Mouse (Mus musculus): ENCODE measurements at regions not wholly inside any gene's neighbourhood (a gene's known extent, or its start where the extent isn't known, plus 50 kb on each side); places are given as distances from the start of the nearest gene placed in this dataset.

DNA sequence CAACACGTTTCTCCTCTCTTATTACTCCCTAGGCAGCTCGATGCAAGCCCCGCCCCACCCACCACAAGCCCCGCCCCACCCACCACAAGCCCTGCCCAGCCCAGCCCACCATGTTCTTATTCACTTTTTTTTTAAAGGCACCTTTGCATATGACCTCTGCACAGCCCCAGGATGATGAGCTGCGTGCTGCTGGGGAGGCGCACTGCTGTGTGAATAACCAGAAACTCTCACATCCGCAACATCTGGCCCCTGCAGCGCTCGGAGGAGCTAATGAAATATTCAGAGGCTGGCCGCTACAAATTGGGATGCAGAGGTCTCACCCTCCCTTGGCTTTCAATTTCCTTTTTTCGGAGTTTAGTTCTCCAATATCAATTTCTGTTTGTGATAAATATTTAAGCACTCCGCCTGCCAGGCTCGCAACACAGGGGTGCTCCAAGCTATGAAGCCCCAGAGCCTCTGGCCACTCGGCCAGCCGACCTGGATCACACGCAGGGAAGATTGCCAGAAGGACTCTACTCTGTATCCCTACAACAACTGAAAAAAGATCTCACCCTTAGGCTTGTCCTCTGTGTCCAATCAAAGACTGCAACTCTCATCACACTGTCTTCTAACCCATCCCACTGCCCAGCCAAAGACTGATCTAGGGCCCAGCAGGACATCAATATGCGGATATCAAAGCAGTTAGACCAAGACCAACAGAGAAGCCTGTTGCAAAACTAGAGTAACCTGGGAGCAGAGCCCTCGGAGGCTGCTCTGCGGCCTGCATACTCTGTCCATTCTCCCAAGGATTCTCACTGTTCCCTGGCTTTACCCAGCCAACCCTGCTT, 245.6 kb upstream of the Hs6st1 start:
- DNase-seq (ENCODE audit: extremely low spot score in 1 of 2, low spot score in 1 of 2) = no peak

DNA sequence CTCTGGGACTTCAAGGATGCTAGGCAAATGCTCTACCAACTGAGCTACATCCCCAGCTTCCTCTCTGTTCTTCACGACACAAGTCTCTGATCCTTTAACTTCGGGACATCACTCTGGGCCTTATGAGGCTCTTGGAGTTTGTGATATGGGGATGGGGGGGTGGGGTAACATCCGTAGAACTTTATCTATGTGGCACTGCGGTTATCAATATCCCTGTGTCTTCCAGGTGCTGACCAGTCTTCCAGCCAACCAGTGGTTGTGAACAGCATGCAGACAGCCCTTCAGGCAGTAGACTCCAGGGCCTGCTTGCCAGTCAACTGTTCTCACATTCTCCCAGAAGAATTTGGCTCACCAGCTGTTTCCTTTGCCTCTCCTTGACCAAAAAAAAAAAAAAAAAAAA, 244.7 kb upstream of the Hs6st1 start:
- no peak for DNase-seq (ENCODE audit: extremely low spot score in 1 of 2, low spot score in 1 of 2)

DNA sequence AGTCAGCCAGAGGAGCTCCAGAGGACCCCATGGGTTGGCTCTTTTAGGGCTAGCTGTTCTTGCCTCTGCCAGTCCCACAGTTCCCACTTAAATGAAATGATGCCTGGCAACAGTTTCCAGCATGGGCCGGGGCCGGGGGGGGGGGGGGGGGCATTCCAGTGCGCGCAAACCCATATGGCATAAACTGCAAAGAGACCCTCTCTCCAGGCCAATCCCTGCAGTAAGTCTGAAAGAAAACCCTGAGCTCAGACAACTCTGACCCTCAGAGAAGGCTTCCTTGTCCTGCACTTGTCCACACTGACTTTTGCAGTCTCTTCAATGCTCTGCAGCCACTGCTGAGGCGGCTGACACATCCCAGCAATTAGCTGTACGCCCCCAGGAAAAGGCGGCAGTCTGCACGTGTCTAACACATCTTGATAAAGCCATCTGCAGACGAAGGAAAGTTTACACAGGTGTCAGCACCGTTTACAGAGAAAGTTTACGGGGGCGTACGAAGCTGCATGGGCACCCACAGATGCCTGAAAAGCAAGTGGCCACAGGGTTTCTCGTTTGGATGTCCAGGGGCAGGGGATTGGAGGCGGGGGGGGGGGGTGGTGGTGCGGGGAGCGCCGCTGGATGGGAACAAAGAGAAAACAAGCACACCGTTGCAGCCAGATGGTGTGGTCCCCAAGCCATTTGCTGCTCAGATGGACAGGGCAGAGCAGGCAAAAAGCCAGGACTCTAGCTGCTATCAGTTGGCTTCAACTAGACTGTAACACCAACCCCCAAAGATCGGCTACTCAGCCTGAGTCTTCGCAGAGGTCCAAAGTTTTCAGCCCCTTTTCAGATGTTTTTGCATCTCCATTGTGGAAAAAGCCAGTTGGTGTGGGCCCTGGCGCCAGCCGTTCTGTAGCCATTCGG, 244.0 kb upstream of the Hs6st1 start:
- no peak for DNase-seq (ENCODE audit: extremely low spot score in 1 of 2, low spot score in 1 of 2)

DNA sequence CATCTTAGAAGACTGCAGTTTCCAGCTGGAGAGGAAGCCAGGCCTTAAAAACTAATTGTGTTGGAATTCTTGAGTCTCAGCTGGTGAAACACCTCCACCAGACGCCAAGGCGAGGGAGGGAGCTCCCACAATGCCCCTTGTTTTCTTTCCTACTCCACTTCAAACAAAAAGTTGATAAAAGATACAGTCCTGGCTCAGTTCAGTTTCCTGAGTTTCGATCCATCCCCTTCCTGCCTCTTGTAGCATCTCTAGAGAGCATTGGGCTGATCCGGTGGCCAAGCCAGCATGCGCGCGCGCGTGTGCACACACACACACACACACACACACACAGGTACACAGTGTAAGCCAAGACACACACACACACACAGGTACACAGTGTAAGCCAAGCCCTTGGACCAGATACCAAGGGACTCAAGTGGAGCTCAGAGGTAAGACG, 242.7 kb upstream of the Hs6st1 start:
- DNase-seq (ENCODE audit: extremely low spot score in 1 of 2, low spot score in 1 of 2) = no peak

DNA sequence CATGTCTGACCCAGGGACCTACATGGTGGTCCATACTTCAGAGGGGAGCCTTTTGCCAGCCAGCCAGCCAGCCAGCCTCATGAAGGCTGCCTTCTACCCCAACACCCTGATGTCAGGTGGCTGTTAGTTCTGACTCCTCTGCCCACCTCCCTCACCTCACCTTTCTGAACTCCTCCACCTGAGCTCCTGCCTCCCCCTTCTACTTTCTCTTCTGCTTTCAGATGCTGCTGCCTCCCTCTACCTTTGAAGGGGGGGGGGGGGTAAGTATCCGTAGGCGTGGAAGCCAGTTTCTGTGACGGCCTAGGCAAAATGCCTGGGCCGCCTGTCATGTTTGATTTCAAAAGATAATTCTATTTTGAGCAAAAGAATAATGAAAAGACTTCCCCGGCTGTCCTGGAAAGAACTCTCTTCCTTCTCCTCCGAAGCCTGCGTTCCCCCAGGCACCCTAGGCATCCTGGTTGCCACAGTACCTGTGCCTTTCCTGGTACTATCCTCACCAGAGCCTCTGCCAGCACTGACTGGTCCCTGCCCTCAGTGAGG, 241.6 kb upstream of the Hs6st1 start:
- no peak for DNase-seq (ENCODE audit: extremely low spot score in 1 of 2, low spot score in 1 of 2)

DNA sequence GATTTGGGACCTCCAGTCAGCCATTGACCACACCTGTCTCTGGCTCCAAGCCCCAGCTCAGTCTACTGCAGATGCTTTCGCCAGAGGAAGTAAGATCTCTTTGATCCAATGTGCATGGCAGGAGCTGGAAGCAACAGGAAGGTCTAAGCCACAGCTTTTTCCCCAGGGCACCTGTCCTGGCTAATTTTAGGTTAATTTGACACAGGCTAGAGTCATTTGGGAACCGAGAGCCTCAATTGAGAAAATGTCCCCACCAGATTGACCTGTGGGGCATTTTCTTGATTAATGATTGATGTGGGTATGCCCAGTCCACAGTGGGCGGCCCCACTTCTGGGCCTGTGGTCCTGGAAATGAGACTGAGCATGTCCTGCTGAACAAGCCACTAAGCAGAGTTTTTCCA, 240.7 kb upstream of the Hs6st1 start:
- DNase-seq (ENCODE audit: extremely low spot score in 1 of 2, low spot score in 1 of 2) = no peak

DNA sequence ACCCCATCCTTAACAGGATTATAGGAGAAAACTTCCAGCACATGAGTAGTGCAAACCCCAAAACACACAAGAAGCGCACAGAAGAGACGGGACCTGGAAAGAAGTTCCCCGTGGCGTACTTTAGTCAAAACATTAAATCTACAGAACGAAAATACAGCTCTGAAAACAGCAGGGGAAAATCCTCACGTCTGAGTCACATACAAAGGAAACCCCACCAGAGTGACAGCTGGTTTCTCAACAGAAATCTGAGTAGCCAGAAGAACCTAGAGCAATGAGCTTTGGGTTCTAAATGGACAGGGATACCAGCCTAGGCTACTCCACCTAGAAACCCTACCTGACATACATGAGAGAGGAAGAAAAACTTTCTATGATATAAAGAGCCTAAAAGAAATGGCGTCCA, 234.0 kb upstream of the Hs6st1 start:
- no peak for DNase-seq (ENCODE audit: extremely low spot score in 1 of 2, low spot score in 1 of 2)

DNA sequence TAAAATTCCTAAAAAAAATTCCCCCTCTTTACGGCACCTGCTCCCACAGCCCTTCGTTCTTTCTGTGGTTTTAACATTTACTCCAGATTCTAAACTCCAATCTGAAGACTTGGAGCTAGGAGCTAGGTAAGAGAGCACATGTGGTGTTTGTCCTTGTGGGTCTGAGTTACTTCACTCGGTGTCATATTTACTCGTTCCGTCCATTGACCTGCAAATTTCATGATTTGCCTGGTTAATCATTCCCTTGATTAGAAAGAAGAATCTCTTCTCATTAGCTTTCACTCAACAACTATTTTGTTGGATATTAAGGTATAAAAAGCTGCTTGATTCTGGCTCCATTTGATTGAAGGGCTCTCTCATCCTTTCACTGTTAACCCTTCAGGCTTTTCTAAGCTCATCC, 231.6 kb upstream of the Hs6st1 start:
- DNase-seq (ENCODE audit: extremely low spot score in 1 of 2, low spot score in 1 of 2) = no peak

DNA sequence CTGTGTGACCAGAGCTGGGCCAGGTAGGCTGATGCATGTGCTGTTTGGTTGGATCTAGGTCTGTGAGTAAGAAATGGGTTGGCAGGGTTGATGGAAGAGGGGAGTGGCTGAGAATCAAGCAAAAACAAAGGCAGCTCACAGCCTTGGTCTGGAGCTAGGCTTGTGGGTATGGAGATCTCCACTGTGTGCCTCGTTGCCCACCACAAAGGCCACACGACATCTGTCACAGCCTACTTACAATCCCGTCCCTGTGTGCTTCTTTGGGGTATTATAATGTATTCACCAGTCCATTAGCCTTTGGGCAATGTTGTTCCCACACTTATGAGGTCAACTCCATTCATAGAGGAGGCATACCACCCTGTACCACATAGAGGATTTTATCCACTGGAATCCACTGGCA, 229.6 kb upstream of the Hs6st1 start:
- no peak for DNase-seq (ENCODE audit: extremely low spot score in 1 of 2, low spot score in 1 of 2)

DNA sequence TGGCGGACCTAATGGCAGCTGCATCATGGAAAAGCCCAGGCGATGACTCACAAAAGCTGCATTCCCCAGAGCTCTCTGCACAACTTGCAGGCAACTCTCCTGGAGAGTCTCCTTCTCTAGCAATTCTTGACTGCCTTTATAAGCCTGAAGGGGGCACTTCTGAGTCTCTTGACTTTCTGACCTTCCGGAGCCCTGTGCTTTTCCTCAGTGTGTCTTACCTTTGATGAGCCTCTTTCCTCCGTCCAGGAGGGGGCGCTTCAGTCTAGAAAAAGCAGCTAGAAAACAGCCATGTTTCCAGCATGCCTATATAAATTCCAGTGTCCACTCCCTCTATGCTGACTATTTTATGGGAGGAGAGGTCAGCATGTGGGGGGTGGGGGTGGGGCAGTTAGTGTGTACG, 228.8 kb upstream of the Hs6st1 start:
- peak in 1 of 2 experiments; percentile 26 for DNase-seq (ENCODE audit: extremely low spot score in 1 of 2, low spot score in 1 of 2)

DNA sequence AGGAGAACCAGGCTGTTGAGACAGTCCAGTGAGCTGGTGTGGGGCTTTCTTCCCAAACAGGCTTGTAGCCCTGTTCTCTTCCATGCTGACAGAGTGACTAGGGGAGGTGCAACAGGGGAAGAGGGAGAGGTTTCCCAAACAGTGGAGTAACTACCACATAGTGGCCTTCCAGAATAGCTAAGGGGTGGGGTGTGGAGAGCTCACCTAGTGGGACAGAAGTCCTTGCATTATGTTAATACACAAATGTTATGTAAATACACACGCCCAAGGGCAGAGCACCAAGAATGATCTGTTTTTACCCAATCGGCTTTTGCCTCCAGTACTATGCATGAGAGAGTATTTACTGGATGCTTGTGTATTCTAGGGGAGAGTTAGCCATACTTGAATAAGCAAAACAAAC, 226.6 kb upstream of the Hs6st1 start:
- no peak for DNase-seq (ENCODE audit: extremely low spot score in 1 of 2, low spot score in 1 of 2)

DNA sequence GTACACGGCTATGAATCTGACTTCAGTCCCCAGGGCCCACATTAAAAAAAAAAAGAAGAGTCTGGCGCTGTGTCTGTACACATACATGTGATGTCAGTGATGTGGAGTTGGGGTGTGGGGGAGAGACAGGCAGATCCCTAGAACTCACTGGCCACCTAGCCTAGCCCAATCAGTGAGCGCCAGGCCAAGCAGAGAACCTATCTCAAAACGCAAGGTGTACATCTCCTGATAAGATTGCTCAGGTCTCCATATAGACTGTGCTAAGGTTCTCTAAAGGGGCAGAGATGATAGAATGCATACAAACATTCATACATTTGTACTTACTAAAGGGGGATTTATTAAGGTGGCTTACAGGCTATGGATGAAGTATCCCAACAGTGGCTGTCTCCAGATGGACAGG, 225.5 kb upstream of the Hs6st1 start:
- DNase-seq (ENCODE audit: extremely low spot score in 1 of 2, low spot score in 1 of 2) = no peak

DNA sequence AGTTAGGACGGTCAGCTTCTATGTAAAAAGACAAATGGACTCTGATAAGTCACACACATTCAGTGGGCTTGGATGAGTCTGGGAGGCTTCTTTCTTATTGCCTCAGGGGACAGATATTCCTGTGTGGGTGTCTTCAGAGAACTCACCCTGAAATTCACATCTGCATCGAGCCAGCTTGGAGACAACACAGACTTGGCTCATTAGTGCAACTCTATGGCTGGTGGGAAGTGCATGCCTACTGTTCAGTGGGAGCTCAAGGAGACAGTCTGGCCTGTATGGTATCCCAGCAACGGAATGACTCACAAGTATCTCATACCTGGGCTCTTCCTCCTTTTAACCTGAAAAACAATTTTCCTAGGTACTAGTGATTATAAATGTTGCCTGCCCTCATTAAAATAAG, 224.6 kb upstream of the Hs6st1 start:
- no peak for DNase-seq (ENCODE audit: extremely low spot score in 1 of 2, low spot score in 1 of 2)

DNA sequence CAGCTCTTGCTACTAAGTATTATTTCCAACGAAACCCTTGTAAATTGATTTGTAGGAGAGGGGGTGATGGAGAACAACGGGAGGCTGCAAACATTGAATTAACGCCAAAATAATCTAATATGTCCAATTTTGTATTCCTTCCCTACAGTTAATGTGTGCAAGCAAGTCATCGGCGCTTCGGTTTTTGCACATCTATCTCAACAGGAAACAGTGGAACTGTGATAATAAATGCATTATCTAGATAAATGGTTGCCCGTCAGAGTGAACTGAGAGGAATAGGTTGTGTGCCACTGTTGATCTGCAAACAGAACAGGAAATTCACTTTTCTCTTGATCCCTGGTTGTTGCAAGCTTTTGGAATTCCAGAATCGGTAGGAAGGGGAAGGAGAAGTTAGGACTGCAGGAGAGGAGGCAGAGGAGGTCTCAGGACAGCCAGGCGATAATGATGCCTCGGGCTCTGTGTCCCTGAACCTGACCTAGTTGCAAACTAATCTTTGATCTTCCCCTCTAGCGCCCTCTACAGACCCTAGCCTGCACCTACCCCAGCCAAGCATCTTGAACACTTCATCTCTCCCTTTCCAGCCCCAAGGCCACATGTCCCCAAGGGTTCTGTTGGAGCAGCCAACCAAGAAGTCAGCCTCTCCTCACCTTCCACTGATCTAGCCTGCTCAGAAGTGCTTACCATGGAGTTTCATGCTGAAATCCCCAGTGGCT, 221.8 kb upstream of the Hs6st1 start:
- peak in 1 of 2 experiments; percentile 51 for DNase-seq (ENCODE audit: extremely low spot score in 1 of 2, low spot score in 1 of 2)

DNA sequence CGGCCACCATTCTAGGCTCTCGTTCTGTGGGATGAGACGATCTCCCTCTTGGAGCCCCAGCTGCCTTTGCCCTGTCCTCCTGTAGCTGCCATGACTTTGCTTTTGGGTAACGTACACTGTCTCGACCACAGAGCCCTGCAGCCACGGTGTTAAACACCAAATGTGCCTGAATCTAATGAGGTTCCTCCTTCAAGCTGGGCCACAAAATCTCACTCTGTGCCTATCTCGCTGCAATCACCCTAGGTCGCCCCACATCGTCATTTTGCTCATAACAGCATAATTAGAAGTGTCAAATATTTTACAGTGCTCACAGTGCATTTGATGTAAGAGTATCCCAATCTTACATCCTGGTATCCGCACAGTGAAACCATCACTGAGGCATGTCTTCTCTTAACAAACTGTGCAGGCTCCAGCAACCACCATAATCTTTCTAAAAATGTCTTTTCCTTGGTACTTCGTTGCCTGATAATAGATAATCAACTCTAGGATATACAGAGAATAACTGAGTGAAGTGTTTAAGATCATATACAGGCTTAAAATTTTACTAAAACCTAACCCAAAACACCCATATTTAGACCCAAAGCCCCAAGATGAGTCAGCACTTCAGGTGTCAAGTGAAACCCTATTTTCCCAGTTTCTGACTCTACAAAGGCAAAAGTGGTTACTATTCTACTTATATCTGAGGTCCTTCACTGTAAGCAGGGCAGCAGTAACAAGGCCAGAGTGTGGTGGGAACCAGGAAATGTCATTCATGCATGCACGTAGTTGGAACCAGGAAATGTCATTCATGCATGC, 219.8 kb upstream of the Hs6st1 start:
- no peak for DNase-seq (ENCODE audit: extremely low spot score in 1 of 2, low spot score in 1 of 2)

DNA sequence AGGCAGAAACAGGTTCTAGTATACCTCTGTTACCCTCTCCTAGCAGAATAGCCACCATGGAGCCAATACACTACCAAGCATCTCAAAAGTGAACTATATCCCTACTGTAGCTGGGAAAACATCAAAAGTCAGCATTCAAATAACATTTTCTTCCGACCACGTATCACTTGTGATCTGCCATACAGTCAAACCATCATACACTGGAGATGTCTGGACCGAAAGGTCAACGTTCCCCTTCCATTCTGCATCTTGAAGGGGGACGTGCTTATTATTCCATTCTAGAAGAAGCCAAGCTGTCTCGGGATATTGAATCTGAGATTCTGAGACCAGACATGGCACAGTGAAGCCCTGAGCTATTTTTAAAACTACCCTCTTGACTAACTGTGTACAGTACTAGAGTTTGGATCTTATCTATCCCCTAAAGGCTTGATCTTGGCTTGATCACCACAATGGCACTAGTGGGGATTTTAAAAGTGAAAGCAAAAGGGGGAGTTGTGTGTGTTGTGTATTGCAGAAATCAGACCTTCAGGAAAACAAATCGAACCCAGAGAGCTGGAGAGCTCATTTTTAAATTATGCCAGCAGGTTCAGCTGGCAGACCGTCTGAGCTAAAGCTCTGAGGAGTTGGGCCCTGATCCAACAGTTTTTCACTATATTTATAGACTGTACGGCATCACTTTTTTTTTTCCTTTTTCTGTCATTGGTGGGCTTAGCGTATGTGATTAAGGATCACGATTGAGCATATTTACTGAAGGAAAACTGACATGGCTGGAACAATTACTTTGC, 218.6 kb upstream of the Hs6st1 start:
- peak in 1 of 2 experiments; percentile 52 for DNase-seq (ENCODE audit: extremely low spot score in 1 of 2, low spot score in 1 of 2)

DNA sequence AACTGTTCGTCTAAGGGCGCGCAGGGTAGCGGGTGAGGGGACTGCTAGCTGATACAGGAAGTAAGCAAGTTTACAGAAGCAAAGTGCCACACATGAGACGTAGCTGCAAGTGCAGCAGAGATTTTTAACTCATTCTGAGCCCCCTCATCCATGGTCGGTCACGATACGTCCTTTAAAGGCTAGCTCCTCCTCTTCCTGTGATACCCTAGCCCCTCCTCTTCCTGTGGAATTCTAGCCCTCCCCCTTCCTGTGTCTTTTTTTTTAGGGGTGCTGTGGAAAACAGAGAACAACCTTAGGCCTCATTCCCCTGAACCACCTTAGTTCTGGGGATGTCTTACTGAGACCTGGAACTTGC, 218.0 kb upstream of the Hs6st1 start:
- no peak for DNase-seq (ENCODE audit: extremely low spot score in 1 of 2, low spot score in 1 of 2)

DNA sequence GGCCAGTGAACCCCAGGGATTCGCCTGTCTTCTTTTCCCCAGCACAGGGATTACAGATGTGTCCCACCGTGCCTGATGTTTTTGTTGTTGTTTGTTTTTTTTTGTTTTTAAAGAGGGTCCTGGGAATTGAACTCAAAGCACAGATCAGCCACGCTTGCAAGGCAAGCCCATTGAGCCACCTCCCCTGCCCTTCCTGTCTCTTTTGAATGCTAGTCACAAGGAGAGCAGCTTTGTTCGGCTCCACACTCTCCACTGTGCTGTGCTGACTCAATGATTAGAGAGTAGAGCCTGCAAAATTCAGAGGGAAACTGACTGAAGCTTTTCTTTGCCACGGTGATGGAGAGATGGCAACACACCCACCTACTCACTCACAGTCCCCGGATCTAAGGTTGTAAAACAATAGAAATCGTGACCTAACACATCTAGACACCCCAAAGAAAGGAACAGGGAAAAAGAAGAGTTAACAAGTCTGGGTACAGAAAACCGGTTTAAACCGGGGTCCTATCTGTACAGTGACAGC, 217.6 kb upstream of the Hs6st1 start:
- DNase-seq (ENCODE audit: extremely low spot score in 1 of 2, low spot score in 1 of 2) = no peak
